Mouse (Mus musculus) E14TG2a.4 (cell line): ENCODE measurements around the gene Scube1.

Source experiments
- CTCF ChIP-seq: conservative IDR thresholded peaks from 2 replicates; pipeline ENCODE4 v1.5.1; 2014; ENCODE audit warnings: low read length
- NANOG ChIP-seq: IDR thresholded peaks from 2 replicates; pipeline ENCODE4 v1.6.1; 2014; ENCODE audit warnings: borderline replicate concordance, low read length, mixed read lengths

GRCm38 (mm10) chr15:83596833-83597232 lies 128.0 kb downstream of the Scube1 start:
- TF ChIP-seq CTCF (no peak), NANOG (no peak)
